Mouse (Mus musculus): ENCODE results near the gene Pomgnt2.

GRCm38 (mm10) chr9:122013629-122014028 is 16.7 kb upstream of the Pomgnt2 start:
- TF ChIP-seq CTCF (IDR thresholded peaks at IDR 0.05; ENCODE audit: extremely low read depth, insufficient read depth, insufficient read length, insufficient replicate concordance) (peak; percentile 23; the same call in 1 of the 2 replicates), POLR2A (IDR thresholded peaks at IDR 0.05; ENCODE audit: low read depth, low read length) (no peak)

Measured in spleen, adult 2 months (tissue).